Mouse (Mus musculus): ENCODE measurements around the gene Dscaml1.

GRCm38 (mm10) chr9:45556882-45557281 is 130.5 kb downstream of the Dscaml1 start:
- TF ChIP-seq EP300 (optimal IDR thresholded peaks at IDR 0.05): no peak
- TF ChIP-seq CTCF (IDR thresholded peaks at IDR 0.05; ENCODE audit: low read depth): no peak
